Mouse (Mus musculus) gastrocnemius, postnatal 36 days (tissue): Measurements from ENCODE around the gene Ramac. TPM values are rescaled to one million over a fixed set of nuclear protein-coding genes. Genes with fewer than 3 reads are reported as not detected.

Source experiments
- DNase-seq, 2 experiments: peaks; one replicate each; pipeline ENCODE4 v3.0.0; 2022
- intact Hi-C: fragments of 180-260 bp; cut with DNase I; formaldehyde crosslinking; loops from one replicate; pipeline ENCODE4 v1.15.1; 2025
- total RNA-seq, 2 experiments: library from RNA; stranded (reverse); gene quantifications; 2 replicates each; pipeline ENCODE4 v1.2.3; 2021

The Ramac gene
- total RNA-seq, 2 experiments from 2014 or later: 17.7 to 23.7 TPM

- no peak for DNase-seq
- intact Hi-C loops: no loop called here
Observed at GRCm38 (mm10) chr7:81772786-81773539, 10.2 kb downstream of the Ramac start.

GRCm38 (mm10) chr7:81775325-81775724 lies 12.6 kb downstream of the Ramac start:
- intact Hi-C loops: no loop called here
- no peak for DNase-seq

DNA sequence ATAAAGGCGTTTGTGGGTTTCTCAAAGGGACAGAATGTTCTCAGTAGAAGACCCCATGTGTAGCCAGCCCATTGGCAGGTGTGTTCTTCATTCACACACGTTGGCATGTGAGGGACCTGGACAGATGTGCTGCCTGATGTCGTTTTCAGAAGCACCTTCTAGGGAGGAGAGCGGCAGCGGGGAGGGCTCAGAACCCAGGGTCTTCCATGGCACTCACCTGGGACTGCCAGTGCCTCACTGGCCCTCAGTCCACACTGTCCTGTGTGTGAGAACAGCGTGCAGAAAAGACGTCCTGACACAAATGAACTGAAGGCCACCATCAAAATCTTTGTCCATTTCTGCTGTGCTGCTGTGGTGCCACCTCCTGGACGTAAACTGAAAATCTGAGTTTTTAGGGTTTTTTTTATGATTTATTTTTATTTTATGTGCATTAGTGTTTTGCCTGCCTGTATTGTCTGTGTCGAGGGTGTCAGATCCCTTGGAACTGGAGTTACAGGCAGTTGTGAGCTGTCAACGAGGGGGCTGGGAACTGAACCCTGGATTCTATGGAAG lies 15.0 kb downstream of the Ramac start:
- intact Hi-C loops: no loop called here

DNA sequence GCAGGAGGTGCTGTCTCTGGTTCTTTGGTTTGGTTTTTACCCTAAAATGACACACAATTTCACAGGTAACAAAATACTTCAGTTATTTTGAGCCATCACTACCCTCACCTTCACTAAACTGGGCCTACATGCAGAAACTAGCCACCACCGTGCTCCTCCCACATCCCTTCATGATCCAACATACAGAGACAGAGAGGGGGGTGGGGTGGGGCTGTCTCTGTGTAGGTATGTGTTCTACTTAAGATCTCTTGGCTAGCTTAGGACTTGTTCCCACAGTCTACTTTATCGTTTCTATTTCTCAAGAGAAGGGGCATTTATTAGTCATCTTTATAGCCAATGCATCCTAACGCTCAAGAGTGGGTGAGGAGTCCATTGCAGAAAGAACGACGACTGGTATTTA lies 25.8 kb downstream of the Ramac start:
- no peak for DNase-seq
- intact Hi-C loops: loop anchor here (5.0 to 10.0 kb wide), 3 partner anchors 79 to 476 kb away; no protein-coding TSS in a partner anchor

More for the DNA sequence above, 15.0 kb downstream of the Ramac start:
- no peak for DNase-seq

- peak; percentile 69 to 72 for DNase-seq
- intact Hi-C loops: loop anchor here (1.0 to 10.0 kb wide), 4 partner anchors 78 to 476 kb away; no protein-coding TSS in a partner anchor
Observed at GRCm38 (mm10) chr7:81789095-81789757, 26.5 kb downstream of the Ramac start, which contains the start of gene 3110040N11Rik. Gene 3110040N11Rik, minus strand, starts transcription at chr7:81789478.

DNA sequence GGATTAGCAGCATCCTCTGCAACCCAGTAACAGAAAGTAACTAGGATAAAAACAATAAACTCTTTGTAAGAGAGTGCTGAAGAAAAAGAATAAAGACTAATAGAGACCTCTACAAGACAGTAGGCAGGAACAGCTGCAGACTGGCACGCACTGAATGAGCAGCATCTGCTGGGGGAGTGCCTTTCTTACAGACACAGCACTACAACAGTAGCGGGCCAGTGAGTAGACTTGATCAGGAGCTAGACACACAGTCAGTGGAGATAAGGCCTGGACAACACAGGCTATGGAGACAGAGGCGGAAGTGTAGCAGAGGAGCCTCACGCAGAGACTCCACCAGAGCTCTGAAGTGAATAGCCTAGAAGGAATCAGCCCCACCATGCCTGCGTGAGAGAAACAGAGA lies 43.3 kb downstream of the Ramac start:
- no peak for DNase-seq
- intact Hi-C loops: no loop called here

Other genes starting within 250 kb of the Ramac start
- 100 to 1,000 TPM; 283 to 325 TPM for gene Fsd2, start 196.0 kb upstream of the Ramac start, total RNA-seq
- 1 to 10 TPM; 7.1 to 7.7 TPM for gene Whamm, start 191.7 kb upstream of the Ramac start, total RNA-seq
- gene Homer2, start 55.4 kb upstream of the Ramac start, total RNA-seq: 10 to 100 TPM; 42.9 to 66.0 TPM
- gene 3110040N11Rik, start 26.6 kb downstream of the Ramac start, total RNA-seq: 10 to 100 TPM; 16.2 to 16.3 TPM
- gene Btbd1, start 66.5 kb downstream of the Ramac start, total RNA-seq: 100 to 1,000 TPM; 121 to 158 TPM
- not detected for gene Gm10160, start 92.9 kb downstream of the Ramac start, total RNA-seq
- gene Tm6sf1, start 96.1 kb downstream of the Ramac start, total RNA-seq: 10 to 100 TPM; 10.8 to 13.5 TPM
- gene Hdgfl3, start 171.5 kb downstream of the Ramac start, total RNA-seq: 1 to 10 TPM; 1.8 to 2.2 TPM
- gene Bnc1, start 229.4 kb downstream of the Ramac start, total RNA-seq: not detected